Mouse (Mus musculus) monocyte, adult 5-6 weeks (primary cell): ENCODE results near the gene Tpbg. TPM values are rescaled to one million over a fixed set of nuclear protein-coding genes. Genes with fewer than 3 reads are reported as not detected.
"Not testable (repeated sequence)": the region's sequence is repeated elsewhere in the genome, so short reads cannot be mapped to it uniquely, and the experiment has no call there.

ENCODE experiments used
- ATAC-seq: fragments of 153-309, 156-312 bp; replicated peaks from 2 replicates; pipeline ENCODE4 v1.8.0; 2017; ENCODE audit warnings: mild to moderate bottlenecking; ENCODE audit not compliant: low TSS enrichment, insufficient number of reproducible peaks, severe bottlenecking, poor library complexity, low FRiP score
- total RNA-seq: library from RNA; stranded (forward); fragments of 200-1000, 200-491, 200-594 nt; gene quantifications from 3 replicates; pipeline ENCODE4 v1.2.3, GENCODE M21; 2017

Tpbg gene
- not detected in 3 replicates for total RNA-seq

DNA sequence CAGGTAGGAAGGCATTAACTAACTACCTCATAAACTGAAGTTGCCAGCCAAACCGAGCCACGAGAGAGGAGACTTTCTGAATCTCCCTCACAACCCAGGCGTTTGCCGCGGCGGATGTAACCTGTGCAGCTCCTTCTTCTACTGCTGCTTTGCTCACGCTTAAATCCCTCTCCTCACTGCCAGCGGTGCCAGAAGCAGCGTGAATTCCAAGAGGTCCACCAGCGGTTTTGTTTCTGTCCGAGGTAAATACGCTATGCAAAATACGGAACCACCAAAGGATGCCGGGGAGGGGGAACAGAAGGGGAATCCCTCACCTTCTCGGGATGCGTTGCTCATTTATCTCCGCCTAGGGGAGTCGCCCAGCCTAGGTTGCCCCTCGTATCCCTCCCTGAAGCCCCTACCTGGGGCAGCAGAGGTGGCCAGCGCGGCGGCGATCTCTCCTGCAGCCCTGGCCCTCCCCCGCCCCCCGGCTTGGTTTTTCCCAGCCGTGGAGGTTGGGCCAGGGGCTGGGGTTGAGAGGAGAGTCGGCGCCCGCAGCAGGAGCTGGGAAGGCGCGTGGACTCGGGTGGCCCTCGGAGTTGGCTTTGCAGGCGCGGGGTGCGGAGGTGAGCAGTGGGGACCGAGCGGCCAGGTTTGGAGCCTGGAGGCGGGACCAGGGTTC is at the start of gene Tpbg:
Tpbg (plus strand) TSS at position 30 of the 661 bp plus-strand sequence.
- ATAC-seq = no peak

DNA sequence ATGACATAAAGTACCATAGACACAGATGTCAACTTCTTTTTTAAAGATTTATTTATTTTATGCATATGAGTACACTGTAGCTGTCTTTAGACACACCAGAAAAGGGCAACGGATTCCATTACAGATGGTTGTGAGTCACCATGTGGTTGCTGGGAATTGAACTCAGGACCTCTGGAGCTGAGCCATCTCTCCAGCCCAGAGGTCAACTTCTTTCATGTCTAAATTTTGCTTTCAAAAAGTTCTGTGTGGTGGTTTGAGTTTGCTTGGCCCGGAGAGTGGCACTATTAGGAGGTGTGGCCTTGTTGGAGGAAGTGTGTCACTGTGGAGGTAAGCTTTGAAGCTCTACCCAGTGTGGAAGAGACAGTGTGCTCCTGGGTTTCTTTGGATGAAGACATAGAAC is 40.2 kb upstream of the Tpbg start:
- ATAC-seq = not testable (repeated sequence)

DNA sequence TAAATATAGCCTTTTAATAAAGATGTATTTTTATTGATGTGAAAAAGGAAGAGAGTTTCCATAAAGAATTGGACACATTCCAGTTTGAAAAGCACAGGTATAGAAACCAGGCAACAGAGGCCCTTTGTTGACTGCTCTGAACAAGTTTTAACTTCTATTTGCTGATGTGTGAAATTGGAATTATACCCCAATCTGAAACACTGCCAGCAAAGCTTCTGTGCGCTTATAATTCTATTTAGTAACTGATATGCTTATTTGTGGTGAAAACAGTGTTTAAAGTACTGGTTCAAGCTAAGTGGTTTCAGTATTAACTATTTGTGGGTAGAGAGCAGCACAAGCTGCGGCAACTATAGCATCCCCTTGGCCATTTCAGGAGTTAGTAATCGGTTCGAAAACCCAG is 39.6 kb upstream of the Tpbg start:
- ATAC-seq = no peak

DNA sequence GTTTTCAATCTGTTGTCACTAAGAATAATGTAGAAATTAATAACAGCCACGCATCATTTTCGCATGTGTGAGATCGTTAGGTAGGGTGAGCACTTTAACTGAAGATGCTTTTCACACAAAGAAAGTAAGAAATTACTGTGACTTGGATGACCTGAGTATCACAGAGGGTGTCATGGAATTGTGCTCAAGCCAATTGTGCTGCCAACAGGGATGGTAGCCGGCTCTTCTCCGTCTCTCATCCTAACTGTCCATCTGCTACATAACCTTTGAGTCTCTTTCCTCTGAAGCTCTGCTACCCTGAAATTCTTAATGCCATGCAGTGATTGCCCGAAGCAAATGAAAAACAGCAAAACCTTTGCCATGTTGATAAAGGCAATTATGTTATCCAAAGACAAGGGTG is 35.8 kb upstream of the Tpbg start:
- ATAC-seq = no peak

DNA sequence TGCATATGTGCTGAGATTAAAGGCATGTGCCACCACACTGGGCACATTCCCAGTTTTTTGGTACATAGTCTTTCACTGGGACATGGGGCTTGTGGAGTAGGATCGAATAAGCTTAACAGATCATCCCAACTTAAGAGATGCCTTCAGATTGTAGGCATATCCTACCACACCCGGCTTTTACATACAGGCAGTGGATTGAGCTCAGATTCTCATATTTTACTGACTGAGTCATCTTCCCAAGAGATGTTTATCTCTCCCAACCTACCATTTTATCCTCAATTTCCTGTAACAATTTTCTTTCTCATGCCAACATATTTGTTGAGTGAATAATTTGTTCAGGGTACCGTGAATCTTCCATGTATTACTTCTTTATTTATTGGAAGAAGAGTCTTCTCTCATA is 32.9 kb upstream of the Tpbg start:
- ATAC-seq = no peak

DNA sequence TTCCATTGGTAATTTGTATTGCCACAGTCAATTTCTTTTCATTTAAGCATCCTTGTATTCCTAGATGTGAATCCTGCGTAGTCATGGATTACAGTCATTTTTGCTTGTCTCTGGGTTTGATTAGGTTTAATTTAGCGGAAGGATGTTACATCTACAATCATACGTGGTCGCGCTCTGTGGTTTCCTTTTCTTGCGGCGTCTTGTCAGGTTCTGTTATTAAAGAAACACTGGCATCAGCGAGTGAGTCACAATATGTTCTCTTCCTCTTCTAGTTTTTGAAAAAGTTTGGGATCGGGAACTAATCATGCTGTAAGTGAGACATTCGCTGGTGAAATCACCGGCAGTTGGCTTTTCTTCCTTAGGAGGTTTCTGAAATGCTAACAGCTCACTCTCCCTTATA is 21.4 kb upstream of the Tpbg start:
- ATAC-seq = no peak

DNA sequence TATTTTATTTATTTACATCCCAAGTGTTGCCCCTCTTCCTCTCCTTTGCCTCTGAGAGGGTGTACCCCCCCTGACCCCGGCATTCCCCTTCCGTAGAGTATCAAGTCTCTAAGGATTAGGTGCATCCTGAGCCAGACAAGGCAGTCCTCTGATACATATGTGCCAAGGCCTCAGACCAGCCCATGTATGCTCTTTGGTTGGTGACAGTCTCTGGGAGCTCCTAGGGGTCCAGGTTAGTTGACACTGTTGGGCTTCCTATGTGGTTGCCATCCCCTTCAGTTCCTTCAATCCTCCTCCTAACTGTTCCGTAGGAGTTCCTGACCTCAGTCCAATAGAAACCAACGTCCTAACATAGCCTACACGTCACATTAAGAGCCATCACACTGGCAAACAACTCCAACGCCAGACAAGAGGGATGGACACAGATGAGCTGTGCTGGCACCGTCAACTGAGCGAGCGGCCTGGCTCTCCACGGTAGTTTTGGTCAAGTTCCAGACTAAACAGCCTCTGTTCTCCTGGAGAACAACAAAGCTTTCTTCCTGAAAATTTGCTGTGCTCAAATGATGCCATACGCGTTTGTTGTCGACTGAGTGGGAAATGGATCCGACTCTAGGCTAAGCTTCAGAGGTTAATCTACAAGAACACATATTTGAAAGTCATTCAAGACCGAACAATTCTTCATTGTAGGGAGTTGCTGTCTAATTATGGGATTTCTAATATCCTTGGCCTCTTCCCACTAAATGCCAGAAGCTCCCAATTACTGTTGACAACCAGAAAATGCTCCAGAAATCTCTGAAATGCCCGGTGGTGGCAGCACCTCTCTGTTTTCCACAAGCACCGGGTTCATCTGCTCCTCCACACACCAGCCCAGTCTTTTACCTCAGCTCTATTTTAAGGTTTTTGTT is 6.4 kb upstream of the Tpbg start:
- ATAC-seq = no peak

DNA sequence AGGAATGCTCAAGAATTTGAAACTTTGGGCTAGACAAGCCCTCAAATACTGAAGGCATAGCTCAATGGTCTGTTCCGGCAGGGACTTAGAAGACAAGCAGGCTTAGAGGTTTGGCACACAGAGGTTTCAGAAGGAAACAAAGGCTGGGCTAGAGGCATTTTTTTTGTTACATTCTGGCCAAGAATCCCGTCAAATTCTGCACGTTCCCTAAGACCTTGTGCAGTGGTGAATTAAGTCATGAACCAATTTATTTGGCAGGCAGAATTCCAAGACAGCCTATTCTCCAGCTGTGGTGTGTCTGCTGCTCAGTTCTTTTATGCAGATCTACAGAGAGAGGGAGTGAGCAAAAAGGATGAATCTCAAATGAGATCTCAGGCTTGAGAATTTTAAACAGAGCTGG is 2.6 kb upstream of the Tpbg start:
- ATAC-seq = no peak

DNA sequence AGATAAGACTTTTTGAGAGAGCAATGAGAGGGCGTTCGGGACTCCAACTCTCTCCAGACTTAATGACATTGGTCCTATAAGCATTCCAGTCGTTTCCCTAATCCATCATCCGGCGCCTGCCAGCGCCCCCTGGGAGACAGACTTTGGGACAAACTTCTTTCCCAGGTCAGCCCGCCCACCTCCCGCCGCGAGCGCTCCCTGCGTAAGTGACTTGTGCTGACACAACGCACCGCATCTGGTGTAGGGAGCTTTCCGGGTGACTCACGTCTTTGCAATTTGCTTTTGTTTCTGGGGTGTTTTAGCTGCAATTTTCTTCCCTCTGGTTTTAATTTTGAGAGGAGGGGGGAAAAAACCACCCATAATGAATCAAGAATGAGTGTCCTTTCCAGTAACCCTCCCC is 289 bp upstream of the Tpbg start:
- no peak for ATAC-seq

DNA sequence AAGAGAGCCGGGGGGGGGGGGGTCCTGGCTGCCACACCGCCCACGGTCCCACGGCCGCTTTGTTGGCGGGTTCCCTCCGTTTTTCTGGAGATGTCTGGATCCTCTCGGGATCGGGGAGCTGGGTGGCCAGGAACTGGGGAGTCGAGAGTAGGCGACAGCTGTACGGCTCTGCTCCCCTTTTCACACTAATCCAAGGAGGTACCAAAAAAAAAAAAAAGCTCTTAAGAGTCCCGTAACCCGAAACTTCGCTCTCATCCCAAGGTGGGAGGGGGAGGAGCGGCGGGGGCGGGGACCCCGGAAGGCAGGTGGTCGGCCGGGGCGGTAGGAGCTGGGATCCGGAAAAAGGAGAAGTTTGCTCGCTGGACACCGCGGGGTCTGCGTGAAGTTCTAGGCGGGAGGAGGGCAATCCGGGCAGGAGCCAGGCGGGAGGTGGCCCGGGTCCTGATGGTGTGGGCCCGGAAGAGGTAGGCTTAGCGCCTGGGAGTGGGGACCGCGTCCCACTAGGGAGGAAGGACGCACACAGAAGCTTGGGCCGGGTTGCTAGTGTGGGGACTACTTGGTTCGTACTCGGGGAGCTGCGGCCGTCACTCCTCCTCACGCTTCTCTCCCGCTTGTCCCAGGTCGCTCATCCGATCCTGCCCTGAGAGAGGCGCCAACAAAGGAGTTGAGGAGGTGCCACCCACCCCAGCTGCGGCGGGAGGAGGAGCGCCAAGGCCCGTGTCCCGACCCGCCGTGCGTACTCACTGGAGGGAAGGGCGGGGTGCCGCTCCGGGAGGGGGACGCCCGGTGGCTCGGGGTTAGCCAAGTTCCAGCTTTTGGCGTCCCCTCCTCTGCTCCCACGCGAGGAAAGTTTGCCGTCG is 1.1 kb downstream of the Tpbg start:
- ATAC-seq = no peak

DNA sequence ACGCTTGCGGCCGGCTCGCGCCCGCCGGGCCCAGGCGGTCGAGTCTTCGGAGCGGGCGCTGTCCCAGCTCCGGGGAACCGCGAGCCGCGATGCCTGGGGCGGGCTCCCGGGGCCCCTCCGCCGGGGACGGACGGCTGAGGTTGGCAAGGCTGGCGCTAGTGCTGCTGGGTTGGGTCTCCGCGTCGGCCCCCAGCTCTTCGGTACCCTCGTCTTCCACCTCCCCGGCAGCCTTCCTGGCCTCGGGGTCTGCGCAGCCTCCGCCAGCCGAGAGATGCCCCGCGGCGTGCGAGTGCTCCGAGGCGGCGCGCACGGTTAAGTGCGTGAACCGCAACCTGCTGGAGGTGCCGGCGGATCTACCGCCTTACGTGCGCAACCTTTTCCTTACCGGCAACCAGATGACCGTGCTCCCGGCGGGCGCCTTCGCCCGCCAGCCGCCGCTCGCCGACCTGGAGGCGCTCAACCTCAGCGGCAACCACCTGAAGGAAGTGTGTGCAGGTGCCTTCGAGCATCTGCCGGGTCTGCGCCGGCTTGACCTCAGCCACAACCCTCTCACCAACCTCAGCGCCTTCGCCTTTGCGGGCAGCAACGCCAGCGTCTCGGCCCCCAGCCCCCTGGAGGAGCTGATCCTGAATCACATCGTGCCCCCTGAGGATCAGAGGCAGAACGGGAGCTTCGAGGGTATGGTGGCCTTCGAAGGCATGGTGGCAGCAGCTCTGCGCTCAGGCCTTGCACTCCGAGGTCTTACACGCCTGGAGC is 1.9 kb downstream of the Tpbg start:
- ATAC-seq = no peak

DNA sequence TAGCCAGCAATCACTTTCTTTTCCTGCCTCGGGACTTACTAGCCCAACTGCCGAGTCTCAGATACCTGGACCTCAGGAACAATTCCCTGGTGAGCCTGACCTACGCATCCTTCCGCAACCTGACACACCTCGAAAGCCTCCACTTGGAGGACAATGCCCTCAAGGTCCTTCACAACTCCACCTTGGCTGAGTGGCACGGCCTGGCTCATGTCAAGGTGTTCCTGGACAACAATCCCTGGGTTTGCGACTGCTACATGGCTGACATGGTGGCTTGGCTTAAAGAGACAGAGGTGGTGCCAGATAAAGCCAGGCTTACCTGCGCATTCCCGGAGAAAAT is 2.4 kb downstream of the Tpbg start:
- ATAC-seq = no peak

DNA sequence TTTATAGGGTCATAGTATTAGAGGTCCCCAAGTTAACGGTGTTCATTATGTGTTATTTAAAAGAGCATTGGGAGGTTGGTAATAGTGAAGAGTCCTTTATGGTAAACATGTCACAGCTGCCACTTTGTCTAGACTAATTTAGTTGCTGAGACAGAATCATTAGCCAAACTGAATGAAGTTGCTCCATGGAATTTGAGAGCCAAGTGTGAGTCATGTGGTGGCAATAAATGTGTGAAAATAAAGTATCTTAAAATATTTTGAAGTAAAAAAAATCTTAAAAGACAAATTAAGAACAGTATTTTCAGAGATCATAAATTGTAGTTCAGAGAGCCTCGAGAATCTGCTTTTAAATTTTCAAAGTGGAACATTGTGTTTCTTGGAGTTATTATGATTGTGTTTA is 4.0 kb downstream of the Tpbg start:
- ATAC-seq = no peak

DNA sequence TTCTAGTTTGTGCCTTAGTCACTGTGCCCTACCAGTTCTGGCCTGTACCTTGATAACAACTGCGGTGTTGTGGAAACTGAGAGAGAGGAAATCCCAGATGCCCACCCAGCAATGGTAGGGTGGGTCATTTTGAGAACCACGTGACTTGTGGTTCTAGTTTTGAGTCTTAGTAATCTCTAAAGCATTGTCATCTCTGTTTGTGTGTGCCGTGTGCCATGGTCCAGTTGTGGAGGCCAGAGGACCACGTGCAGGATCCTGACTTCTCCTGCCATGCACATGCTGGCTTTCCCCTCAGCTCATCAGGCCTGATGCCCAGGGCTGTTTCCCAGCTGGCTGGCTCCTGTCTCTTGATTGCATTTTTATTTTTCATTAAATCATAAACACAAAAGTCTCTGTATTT is 12.6 kb downstream of the Tpbg start:
- ATAC-seq = no peak

DNA sequence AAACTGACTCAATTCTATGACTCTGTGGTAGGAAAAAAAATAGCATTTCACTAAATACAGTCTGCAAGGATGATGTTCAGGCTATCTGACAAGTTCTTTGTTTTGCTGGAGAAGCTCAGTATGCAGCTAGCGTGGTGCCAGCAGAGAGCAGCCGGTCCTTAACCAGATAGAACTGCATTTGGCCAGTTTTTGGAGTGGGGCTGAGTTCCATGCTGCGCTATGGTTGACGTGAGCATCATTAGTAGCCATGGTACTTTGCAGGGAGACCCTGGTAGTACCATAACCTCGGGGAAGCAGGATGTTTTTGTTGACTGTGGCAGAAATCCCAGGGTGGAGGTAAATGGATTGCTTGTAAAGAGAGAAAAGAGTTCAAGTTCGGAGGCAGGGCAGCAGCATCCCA is 14.3 kb downstream of the Tpbg start:
- no peak for ATAC-seq

DNA sequence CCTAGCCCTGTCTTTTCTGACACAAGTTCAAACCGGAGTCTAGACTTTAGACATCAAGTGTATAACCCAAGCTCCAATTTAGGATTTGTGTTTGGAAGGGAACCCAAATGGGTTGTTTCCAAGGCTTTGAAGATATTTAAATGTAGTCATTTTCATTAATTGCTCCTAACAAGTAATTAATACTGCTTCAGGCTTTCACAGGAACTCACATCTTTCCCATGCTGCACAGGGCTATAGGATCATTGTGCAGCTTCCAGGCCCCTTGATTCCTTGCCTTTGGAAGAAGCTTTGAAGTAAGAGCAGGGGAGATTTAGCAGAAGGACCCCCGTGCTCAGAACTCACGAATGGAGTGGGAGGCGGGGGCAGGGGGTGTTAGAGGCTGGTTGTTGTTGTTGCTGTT is 18.9 kb downstream of the Tpbg start:
- no peak for ATAC-seq

DNA sequence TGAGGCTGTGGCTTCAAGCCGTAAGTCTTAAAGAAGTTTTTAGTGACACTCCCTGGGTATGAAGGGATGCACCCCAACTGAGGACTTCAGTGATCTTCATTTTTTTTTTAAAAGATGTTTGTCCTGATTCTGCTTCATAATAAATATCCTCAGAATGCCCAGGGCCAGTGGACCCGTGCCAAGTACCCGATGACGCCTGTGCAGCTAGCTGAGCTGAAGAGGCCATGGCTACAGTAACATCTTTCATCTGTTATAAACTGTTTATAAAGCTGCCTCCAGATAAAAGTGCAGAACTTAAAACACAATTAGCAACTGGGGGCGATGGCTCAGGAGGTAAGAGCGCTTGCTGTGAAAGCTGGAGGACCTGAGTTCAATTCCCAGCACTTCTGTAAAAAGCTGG is 20.4 kb downstream of the Tpbg start:
- no peak for ATAC-seq

DNA sequence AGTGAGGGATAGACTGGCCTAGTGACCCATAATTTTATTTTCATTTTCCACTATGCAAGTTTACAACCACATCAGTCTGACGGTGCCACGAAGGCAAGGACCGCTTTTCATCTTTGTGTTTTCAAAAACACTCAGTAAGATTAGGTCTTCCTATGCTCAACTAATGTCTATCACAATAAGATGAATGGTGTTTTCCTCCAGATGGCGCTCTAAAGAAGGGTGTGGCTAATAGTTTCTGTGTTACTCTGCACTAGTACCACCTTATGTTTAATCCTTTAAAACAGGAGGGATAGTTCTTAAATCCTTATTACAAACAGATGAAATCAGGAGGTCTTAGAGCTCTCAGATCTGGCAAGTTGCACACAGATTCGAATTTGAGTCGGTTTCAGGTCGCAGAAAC is 30.7 kb downstream of the Tpbg start:
- ATAC-seq = no peak

DNA sequence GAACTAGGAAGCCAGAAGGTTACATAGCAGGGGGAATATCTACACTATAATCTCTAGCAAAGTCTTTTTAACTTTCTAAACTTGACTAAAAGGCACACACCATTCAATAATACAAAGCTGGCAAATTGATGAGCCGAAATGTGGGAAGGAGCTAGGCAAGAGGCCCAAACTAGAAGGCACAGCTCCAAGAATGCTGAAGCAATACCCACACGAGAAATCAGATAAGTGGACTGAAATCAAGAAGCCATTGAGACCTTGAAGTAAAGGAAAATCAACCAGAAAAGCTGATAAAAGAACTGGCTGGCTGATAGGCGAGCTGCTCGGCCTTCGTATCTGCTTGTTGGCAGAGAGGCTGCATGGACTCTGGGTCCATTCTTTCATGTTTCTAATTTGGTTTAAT is 51.5 kb downstream of the Tpbg start:
- no peak for ATAC-seq
